Mouse (Mus musculus) forebrain, embryonic 14.5 days (tissue): ENCODE data around the gene Pgap2. TPM values are rescaled to one million over a fixed set of nuclear protein-coding genes. Genes with fewer than 3 reads are reported as not detected.

Experiments used
- ATAC-seq: fragments of 200-750 bp; cut with Nextera tagmentation; 2 replicates; pipeline ENCODE4 v1.8.0; 2017; ENCODE audit warnings: mild to moderate bottlenecking, moderate library complexity
- DNase-seq: peaks from one replicate; pipeline ENCODE4 v3.0.0-alpha.2; 2015; ENCODE audit warnings: low spot score
- H3K27ac ChIP-seq: fragments of 300-500 bp; sonication (generic); 2 replicates; pipeline ENCODE4 v1.5.1; 2014; ENCODE audit warnings: low read depth, mild to moderate bottlenecking, control low read depth, low read length, moderate library complexity
- H3K27me3 ChIP-seq: fragments of 300-500 bp; sonication (generic); replicated peaks from 2 replicates; pipeline ENCODE4 v1.6.1; 2014; ENCODE audit warnings: low read length, control low read depth, mixed read lengths; ENCODE audit not compliant: control insufficient read depth, insufficient read depth
- H3K36me3 ChIP-seq: fragments of 300-500 bp; sonication (generic); 2 replicates; pipeline ENCODE4 v1.6.1; 2014; ENCODE audit warnings: low read length, control low read depth; ENCODE audit not compliant: control insufficient read depth, insufficient read depth
- H3K4me1 ChIP-seq: fragments of 300-500 bp; sonication (generic); 2 replicates; pipeline ENCODE4 v1.6.1; 2014; ENCODE audit warnings: antibody characterized with exemption, low read length, control low read depth; ENCODE audit not compliant: control insufficient read depth, insufficient read depth
- H3K4me2 ChIP-seq: fragments of 300-500 bp; sonication (generic); 2 replicates; pipeline ENCODE4 v1.6.1; 2014; ENCODE audit warnings: mild to moderate bottlenecking, control low read depth, low read length
- H3K4me3 ChIP-seq: fragments of 300-500 bp; sonication (generic); 2 replicates; pipeline ENCODE4 v1.5.1; 2014; ENCODE audit warnings: low read depth, low read length, control low read depth
- H3K9ac ChIP-seq: fragments of 300-500 bp; sonication (generic); 2 replicates; pipeline ENCODE4 v1.6.1; 2014; ENCODE audit warnings: mild to moderate bottlenecking, low read length, control low read depth, moderate library complexity
- H3K9me3 ChIP-seq: fragments of 300-500 bp; sonication (generic); replicated peaks from 2 replicates; pipeline ENCODE4 v1.6.1; 2016; ENCODE audit warnings: low read length, control low read depth, mixed read lengths; ENCODE audit not compliant: control insufficient read depth
- WGBS: fragments of 180-500 bp; shearing (Covaris S2); extraction: QIAGEN DNeasy Blood & Tissue Kit; methylation state at CpG from one replicate; pipeline ENCODE4 v1.1.7; 2014; 5-methylcytosine and 5-hydroxymethylcytosine counted together
- polyA plus RNA-seq: library from polyadenylated mRNA; unstranded; fragments of >200 nt; fragmentation: Nextera tagmentation; extraction: Ambion mirVana; gene quantifications from 2 replicates; pipeline ENCODE4 v1.2.1, GENCODE M21; 2014

Pgap2 gene
- 53.3 and 54.1 TPM in 2 replicates for polyA plus RNA-seq

DNA sequence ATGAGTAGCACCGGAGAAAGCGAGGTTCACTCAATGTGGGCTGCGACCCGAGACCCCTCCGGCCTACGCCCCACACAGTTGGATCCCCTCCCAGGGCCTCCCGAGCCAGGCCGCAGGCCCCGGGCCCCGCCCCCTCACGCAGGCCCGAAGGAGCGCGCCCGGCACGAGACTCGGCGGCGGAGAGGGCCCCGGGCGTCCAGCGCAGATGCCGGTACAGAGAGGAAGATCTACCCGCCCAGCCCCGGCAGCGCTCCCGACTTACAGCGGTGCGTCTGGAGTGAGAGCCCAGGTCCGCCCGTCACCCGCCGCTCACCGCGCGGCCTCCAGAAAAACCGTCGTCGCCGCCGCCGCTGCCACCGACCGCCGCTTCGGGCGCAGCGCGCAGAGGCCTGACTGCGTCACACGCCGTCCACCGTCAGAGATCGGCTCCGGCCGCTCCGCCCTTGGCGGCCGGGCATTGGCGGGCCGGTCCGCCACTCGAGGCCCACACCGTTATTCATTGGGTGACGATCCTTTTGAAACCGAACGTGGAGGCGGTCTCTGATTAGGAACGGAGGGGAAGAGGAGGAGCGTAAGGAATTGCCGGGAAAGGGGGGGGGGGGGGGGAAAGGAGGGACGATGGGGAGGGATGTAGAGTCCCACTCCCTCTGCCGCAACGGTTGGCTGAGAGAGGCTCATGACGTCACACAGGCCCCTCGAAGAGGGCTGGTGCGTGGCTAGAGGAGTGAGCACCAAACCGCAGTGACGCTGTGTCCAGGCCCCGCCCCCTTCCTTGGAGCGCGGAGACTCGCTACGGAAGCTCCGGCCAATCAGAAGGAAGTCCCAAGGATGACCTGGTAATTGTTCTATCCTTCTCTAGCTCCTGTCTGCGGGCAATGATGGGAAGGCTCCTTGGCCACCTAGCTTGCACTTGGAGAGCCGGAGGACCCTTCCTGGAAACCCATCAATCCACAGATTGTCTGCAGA, at the start of gene Pgap2, which contains the start of gene Nup98:
Gene Pgap2, plus strand, starts transcription at position 453 of the 966 bp plus-strand sequence.
Gene Nup98, minus strand, starts transcription at position 421 of the 966 bp plus-strand sequence.
- WGBS: under 1% methylated on average over 69 of the region's 87 CpGs
- Histone ChIP-seq H3K27me3 (no peaks in the 10 kb centered on the region), H3K9me3 (no peaks in the 10 kb centered on the region), H3K9ac (peak within 1 kb of the TSS; percentile 85), H3K36me3 (no peaks in the 10 kb centered on the region), H3K4me2 (peak within 1 kb of the TSS; percentile 93), H3K4me3 (peak within 1 kb of the TSS; percentile 86), H3K4me1 (peaks cover 10% of the 10 kb centered on the region), H3K27ac (peak within 1 kb of the TSS; percentile 94)
- DNase-seq: peak; percentile 100
- ATAC-seq: peak; percentile 98

- Histone ChIP-seq H3K27me3 (no peaks in the 10 kb centered on the region), H3K4me1 (no peaks in the 10 kb centered on the region), H3K27ac (no peak overlapping the region), H3K4me2 (no peak overlapping the region), H3K9ac (no peak overlapping the region), H3K4me3 (no peak overlapping the region), H3K36me3 (peaks cover 34% of the 10 kb centered on the region), H3K9me3 (no peaks in the 10 kb centered on the region)
- DNase-seq: peak; percentile 8
- no peak for ATAC-seq
Measured at GRCm38 (mm10) chr7:102170300-102170699, 39.7 kb upstream of the Pgap2 start.

DNA sequence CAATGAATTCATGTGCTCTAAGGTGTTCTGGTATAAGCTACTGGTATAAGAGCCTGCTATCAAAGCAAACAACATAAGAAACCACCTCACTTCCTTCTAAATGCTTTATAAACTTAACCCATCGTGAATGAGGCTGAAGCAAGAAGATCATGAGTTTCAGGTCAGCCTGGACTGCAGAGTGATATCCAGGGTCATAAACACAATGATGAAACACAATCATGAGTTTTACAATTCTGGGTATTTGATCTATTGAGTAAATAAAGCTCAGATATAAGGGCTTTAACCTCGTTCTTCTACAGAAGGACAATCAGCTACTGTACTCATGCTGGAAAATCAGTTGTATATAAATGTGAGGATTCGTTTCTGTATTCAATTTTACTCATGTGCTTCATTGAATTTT, 26.2 kb upstream of the Pgap2 start:
- Histone ChIP-seq H3K36me3 (peaks cover 73% of the 10 kb centered on the region), H3K9me3 (no peaks in the 10 kb centered on the region), H3K27ac (no peak overlapping the region), H3K4me1 (no peaks in the 10 kb centered on the region), H3K4me2 (no peak overlapping the region), H3K27me3 (no peaks in the 10 kb centered on the region), H3K9ac (no peak overlapping the region), H3K4me3 (no peak overlapping the region)
- ATAC-seq (no peak), DNase-seq (no peak)
- WGBS: 91% methylated on average over 3 of the region's 3 CpGs

DNA sequence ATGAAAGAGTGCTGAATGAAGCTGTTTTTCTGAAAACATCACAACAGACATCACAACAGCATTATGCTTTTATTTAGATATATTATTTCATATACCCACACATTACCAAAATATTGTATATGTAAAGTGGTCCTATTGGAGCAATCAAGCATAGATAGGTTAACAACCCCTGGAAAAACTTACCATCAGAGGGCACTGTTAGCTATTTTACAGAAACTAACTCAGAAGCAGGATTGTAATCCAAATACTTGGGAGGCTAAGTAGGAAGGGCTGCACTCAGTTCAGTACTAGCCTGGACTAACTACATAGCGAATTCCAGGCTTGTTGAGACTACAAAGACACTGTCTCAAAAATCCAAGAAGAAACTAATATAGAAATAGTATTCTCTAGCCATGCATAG, 17.7 kb upstream of the Pgap2 start:
- H3K27ac ChIP-seq: no peak overlapping the region
- no peak overlapping the region for H3K9ac ChIP-seq
- H3K9me3 ChIP-seq: no peaks in the 10 kb centered on the region
- DNase-seq: no peak
- no peak for ATAC-seq
- no peaks in the 10 kb centered on the region for H3K4me1 ChIP-seq
- no peaks in the 10 kb centered on the region for H3K27me3 ChIP-seq
- WGBS: 92% methylated on average over 1 of the region's 1 CpGs
- H3K36me3 ChIP-seq: peaks cover 72% of the 10 kb centered on the region
- no peak overlapping the region for H3K4me3 ChIP-seq
- no peak overlapping the region for H3K4me2 ChIP-seq

DNA sequence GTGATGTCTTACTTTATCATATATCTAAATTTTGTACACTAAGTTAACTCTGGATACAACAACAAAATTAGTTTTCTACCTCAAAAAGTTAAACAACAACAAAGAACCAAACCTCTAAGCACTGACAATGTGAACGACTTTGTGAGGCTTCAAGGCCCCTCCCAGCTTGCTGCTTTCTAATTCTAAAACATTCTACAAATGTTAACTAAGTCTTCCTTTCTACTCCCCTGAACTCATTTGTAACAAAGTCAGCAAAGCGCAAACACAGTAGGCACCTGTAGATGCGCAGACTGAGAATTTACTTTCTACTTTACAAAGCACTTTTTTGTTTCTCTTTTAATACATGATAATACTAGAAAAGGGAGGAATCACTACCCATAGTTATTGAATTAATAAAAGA, 9.4 kb upstream of the Pgap2 start:
- H3K4me1 ChIP-seq: no peaks in the 10 kb centered on the region
- H3K27ac ChIP-seq: no peak overlapping the region
- H3K4me3 ChIP-seq: no peak overlapping the region
- no peak overlapping the region for H3K4me2 ChIP-seq
- ATAC-seq (no peak), DNase-seq (no peak)
- H3K36me3 ChIP-seq: peaks cover 4% of the 10 kb centered on the region; the same call in 1 of the 2 replicates
- no peak overlapping the region for H3K9ac ChIP-seq
- WGBS: 84% methylated on average over 3 of the region's 3 CpGs
- H3K9me3 ChIP-seq: no peaks in the 10 kb centered on the region
- H3K27me3 ChIP-seq: no peaks in the 10 kb centered on the region

DNA sequence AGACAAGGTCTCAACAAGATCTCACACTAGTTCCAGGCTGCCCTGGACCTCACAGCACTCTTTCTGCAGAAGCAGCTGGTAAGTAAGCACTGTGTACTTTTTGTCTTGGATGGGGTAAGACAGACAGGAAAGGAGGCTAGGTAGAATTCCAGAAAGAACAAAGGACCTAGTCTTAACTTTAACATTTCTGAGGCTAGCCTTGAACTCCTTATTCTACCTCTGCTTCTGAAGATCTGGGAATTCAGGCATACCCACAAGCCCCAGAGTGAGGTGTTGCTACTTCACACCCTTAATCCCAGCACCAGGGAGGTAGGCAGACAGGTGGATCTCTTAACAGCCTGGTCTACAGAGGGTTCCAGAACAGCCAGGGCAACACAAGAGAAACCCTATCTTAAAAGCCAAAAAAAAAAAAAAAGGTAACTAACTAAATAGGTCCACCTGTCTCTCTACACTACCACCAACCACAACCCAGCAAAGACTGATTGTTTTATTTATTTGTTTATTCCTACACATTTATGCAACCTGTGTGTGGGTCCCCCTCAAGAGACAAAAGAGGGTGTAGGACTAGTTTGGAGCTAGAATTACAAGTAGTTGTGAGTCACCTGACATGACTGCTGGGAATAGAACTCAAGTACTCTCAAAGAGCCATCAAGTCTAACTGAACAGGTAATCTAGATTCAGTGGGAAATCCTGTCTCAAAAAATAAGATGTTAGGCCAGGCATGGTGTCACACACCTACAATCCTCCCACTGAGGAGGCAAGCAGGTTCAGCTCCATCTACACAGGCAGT, 8.8 kb upstream of the Pgap2 start:
- Histone ChIP-seq H3K27me3 (no peaks in the 10 kb centered on the region), H3K36me3 (peaks cover 4% of the 10 kb centered on the region; the same call in 1 of the 2 replicates), H3K27ac (no peak overlapping the region), H3K9me3 (no peaks in the 10 kb centered on the region), H3K4me2 (no peak overlapping the region), H3K4me3 (no peak overlapping the region), H3K4me1 (no peaks in the 10 kb centered on the region), H3K9ac (no peak overlapping the region)
- DNase-seq (no peak), ATAC-seq (no peak)

- Histone ChIP-seq H3K4me3 (no peak overlapping the region), H3K4me2 (no peak overlapping the region), H3K4me1 (peaks cover 7% of the 10 kb centered on the region), H3K27ac (no peak overlapping the region), H3K9me3 (no peaks in the 10 kb centered on the region), H3K27me3 (no peaks in the 10 kb centered on the region), H3K9ac (no peak overlapping the region), H3K36me3 (peaks cover 4% of the 10 kb centered on the region; the same call in 1 of the 2 replicates)
- 93% methylated on average over 3 of the region's 3 CpGs for WGBS
- ATAC-seq: no peak
- no peak for DNase-seq
Measured at GRCm38 (mm10) chr7:102204296-102204857, 5.6 kb upstream of the Pgap2 start.

GRCm38 (mm10) chr7:102205646-102206045, 4.4 kb upstream of the Pgap2 start:
- peaks cover 4% of the 10 kb centered on the region; the same call in 1 of the 2 replicates for H3K36me3 ChIP-seq
- H3K9me3 ChIP-seq: no peaks in the 10 kb centered on the region
- DNase-seq (no peak), ATAC-seq (no peak)
- no peak overlapping the region for H3K4me2 ChIP-seq
- H3K9ac ChIP-seq: no peak overlapping the region
- H3K4me1 ChIP-seq: peaks cover 7% of the 10 kb centered on the region
- WGBS: 88% methylated on average over 1 of the region's 1 CpGs
- no peaks in the 10 kb centered on the region for H3K27me3 ChIP-seq
- no peak overlapping the region for H3K27ac ChIP-seq
- H3K4me3 ChIP-seq: no peak overlapping the region
